Mouse (Mus musculus) thymus, adult 2 months (tissue): ENCODE measurements around the gene Gcdh.

Source experiments
- CTCF ChIP-seq: fragments of 200-500 bp; IDR thresholded peaks from 2 replicates; pipeline ENCODE4 v1.5.1; 2012; ENCODE audit warnings: mild to moderate bottlenecking, control low read depth, low read length, moderate library complexity, borderline replicate concordance; ENCODE audit not compliant: control insufficient read depth, poor library complexity, insufficient read depth; ENCODE audit errors: extremely low read depth
- POLR2A ChIP-seq: fragments of 200-500 bp; IDR thresholded peaks from 2 replicates; pipeline ENCODE4 v1.6.1; 2012; ENCODE audit warnings: mild to moderate bottlenecking, low read length, control low read depth, moderate library complexity; ENCODE audit not compliant: control insufficient read depth, poor library complexity, insufficient read depth; ENCODE audit errors: extremely low read depth

DNA sequence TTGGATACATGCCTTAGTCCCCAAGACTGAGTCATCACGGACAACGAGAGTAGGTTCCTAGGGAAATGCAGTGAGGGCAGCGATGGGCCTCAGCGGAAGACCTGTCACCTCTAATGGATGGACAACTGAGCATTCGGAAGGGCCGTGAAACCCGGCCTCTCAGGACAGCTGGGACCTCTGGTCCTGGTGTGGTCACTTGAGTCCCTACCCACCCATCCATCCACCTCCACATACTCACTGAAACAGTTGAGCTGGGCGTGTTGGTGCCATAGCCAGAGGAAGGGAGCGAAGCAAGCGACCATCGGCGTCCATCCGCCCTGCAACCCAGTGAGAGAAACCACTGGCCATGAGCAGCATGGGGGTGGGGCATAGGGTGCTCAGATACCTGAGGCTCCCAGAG lies 36.9 kb upstream of the Gcdh start:
- TF ChIP-seq CTCF (no peak), POLR2A (no peak)
